Mouse (Mus musculus): ENCODE measurements around the gene Nmt1. TPM values are rescaled to one million over a fixed set of nuclear protein-coding genes. Genes with fewer than 3 reads are reported as not detected.

Nmt1 gene
- polyA plus RNA-seq, 1 experiment, result 101 TPM

- Histone ChIP-seq H3K9ac (ENCODE audit: low read depth, poor library complexity, severe bottlenecking) (peak overlapping the region; percentile 77), H3K4me1 (ENCODE audit: control insufficient read depth, insufficient read depth, low read length) (no peaks in the 10 kb centered on the region), H3K9me3 (replicated peaks; ENCODE audit: control insufficient read depth, insufficient read depth, low read length, poor library complexity, severe bottlenecking) (no peaks in the 10 kb centered on the region), H3K36me3 (ENCODE audit: control insufficient read depth, insufficient read depth, low read length, poor library complexity, severe bottlenecking) (0 out of 2 replicates have a peak, but pooled peaks cover 4% of the 10 kb centered on the region), H3K27me3 (ENCODE audit: control insufficient read depth, insufficient read depth, low read length, poor library complexity, severe bottlenecking) (no peaks in the 10 kb centered on the region), H3K4me3 (ENCODE audit: low read depth, low read length) (peak overlapping the region; percentile 81), H3K27ac (ENCODE audit: insufficient read depth, low read length) (peak overlapping the region; percentile 70)
- no peak for TF ChIP-seq POLR2A (IDR thresholded peaks at IDR 0.05; ENCODE audit: insufficient read depth, low read length)
Measured at GRCm38 (mm10) chr11:103015881-103016825, 11.8 kb upstream of the Nmt1 start.

- H3K4me1 ChIP-seq (ENCODE audit: control insufficient read depth, insufficient read depth, low read length), result no peaks in the 10 kb centered on the region
- H3K27me3 ChIP-seq (ENCODE audit: control insufficient read depth, insufficient read depth, low read length, poor library complexity, severe bottlenecking), result no peaks in the 10 kb centered on the region
- TF ChIP-seq POLR2A (IDR thresholded peaks at IDR 0.05; ENCODE audit: insufficient read depth, low read length) (peak; percentile 47), EP300 (IDR thresholded peaks at IDR 0.05; ENCODE audit: insufficient read depth, low read depth, low read length) (no peak)
- H3K9me3 ChIP-seq (replicated peaks; ENCODE audit: control insufficient read depth, insufficient read depth, low read length, poor library complexity, severe bottlenecking), result no peaks in the 10 kb centered on the region
- peak overlapping the region; percentile 70; the same call in 1 of the 2 replicates for H3K27ac ChIP-seq (ENCODE audit: insufficient read depth, low read length)
- peak overlapping the region; percentile 81 for H3K4me3 ChIP-seq (ENCODE audit: low read depth, low read length)
- H3K36me3 ChIP-seq (ENCODE audit: control insufficient read depth, insufficient read depth, low read length, poor library complexity, severe bottlenecking), result 0 out of 2 replicates have a peak, but pooled peaks cover 4% of the 10 kb centered on the region
- peak overlapping the region; percentile 77 for H3K9ac ChIP-seq (ENCODE audit: low read depth, poor library complexity, severe bottlenecking)
Measured at GRCm38 (mm10) chr11:103016930-103017329, 11.1 kb upstream of the Nmt1 start.

- H3K9me3 ChIP-seq (replicated peaks; ENCODE audit: control insufficient read depth, insufficient read depth, low read length, poor library complexity, severe bottlenecking), result no peaks in the 10 kb centered on the region
- H3K27ac ChIP-seq (ENCODE audit: insufficient read depth, low read length), result no peak overlapping the region
- 0 out of 2 replicates have a peak, but pooled peaks cover 4% of the 10 kb centered on the region for H3K36me3 ChIP-seq (ENCODE audit: control insufficient read depth, insufficient read depth, low read length, poor library complexity, severe bottlenecking)
- TF ChIP-seq EP300 (IDR thresholded peaks at IDR 0.05; ENCODE audit: insufficient read depth, low read depth, low read length) (no peak), CTCF (IDR thresholded peaks at IDR 0.05; ENCODE audit: low read depth, low read length) (no peak), POLR2A (IDR thresholded peaks at IDR 0.05; ENCODE audit: insufficient read depth, low read length) (no peak)
- H3K4me3 ChIP-seq (ENCODE audit: low read depth, low read length), result no peak overlapping the region
- no peaks in the 10 kb centered on the region for H3K4me1 ChIP-seq (ENCODE audit: control insufficient read depth, insufficient read depth, low read length)
- H3K27me3 ChIP-seq (ENCODE audit: control insufficient read depth, insufficient read depth, low read length, poor library complexity, severe bottlenecking), result no peaks in the 10 kb centered on the region
- H3K9ac ChIP-seq (ENCODE audit: low read depth, poor library complexity, severe bottlenecking), result no peak overlapping the region
Measured at GRCm38 (mm10) chr11:103017661-103018060, 10.3 kb upstream of the Nmt1 start.

- H3K4me3 ChIP-seq (ENCODE audit: low read depth, low read length), result no peak overlapping the region
- no peak overlapping the region for H3K9ac ChIP-seq (ENCODE audit: low read depth, poor library complexity, severe bottlenecking)
- no peak for TF ChIP-seq CTCF (IDR thresholded peaks at IDR 0.05; ENCODE audit: low read depth, low read length)
- TF ChIP-seq POLR2A (IDR thresholded peaks at IDR 0.05; ENCODE audit: insufficient read depth, low read length), result no peak
- no peak for TF ChIP-seq EP300 (IDR thresholded peaks at IDR 0.05; ENCODE audit: insufficient read depth, low read depth, low read length)
- no peak overlapping the region for H3K27ac ChIP-seq (ENCODE audit: insufficient read depth, low read length)
- no peaks in the 10 kb centered on the region for H3K9me3 ChIP-seq (replicated peaks; ENCODE audit: control insufficient read depth, insufficient read depth, low read length, poor library complexity, severe bottlenecking)
- H3K36me3 ChIP-seq (ENCODE audit: control insufficient read depth, insufficient read depth, low read length, poor library complexity, severe bottlenecking), result no peaks in the 10 kb centered on the region; the same call in 1 of the 2 replicates
- H3K4me1 ChIP-seq (ENCODE audit: control insufficient read depth, insufficient read depth, low read length), result no peaks in the 10 kb centered on the region
- H3K27me3 ChIP-seq (ENCODE audit: control insufficient read depth, insufficient read depth, low read length, poor library complexity, severe bottlenecking), result no peaks in the 10 kb centered on the region
Measured at GRCm38 (mm10) chr11:103018860-103019259, 9.1 kb upstream of the Nmt1 start.

- no peaks in the 10 kb centered on the region; the same call in 1 of the 2 replicates for H3K36me3 ChIP-seq (ENCODE audit: control insufficient read depth, insufficient read depth, low read length, poor library complexity, severe bottlenecking)
- H3K4me1 ChIP-seq (ENCODE audit: control insufficient read depth, insufficient read depth, low read length), result no peaks in the 10 kb centered on the region
- TF ChIP-seq POLR2A (IDR thresholded peaks at IDR 0.05; ENCODE audit: insufficient read depth, low read length) (no peak), EP300 (IDR thresholded peaks at IDR 0.05; ENCODE audit: insufficient read depth, low read depth, low read length) (no peak), CTCF (IDR thresholded peaks at IDR 0.05; ENCODE audit: low read depth, low read length) (no peak)
- no peak overlapping the region for H3K4me3 ChIP-seq (ENCODE audit: low read depth, low read length)
- no peaks in the 10 kb centered on the region for H3K27me3 ChIP-seq (ENCODE audit: control insufficient read depth, insufficient read depth, low read length, poor library complexity, severe bottlenecking)
- H3K9ac ChIP-seq (ENCODE audit: low read depth, poor library complexity, severe bottlenecking), result no peak overlapping the region
- no peaks in the 10 kb centered on the region for H3K9me3 ChIP-seq (replicated peaks; ENCODE audit: control insufficient read depth, insufficient read depth, low read length, poor library complexity, severe bottlenecking)
- no peak overlapping the region for H3K27ac ChIP-seq (ENCODE audit: insufficient read depth, low read length)
Measured at GRCm38 (mm10) chr11:103019325-103019724, 8.7 kb upstream of the Nmt1 start.

- Histone ChIP-seq H3K27me3 (ENCODE audit: control insufficient read depth, insufficient read depth, low read length, poor library complexity, severe bottlenecking) (no peaks in the 10 kb centered on the region), H3K4me1 (ENCODE audit: control insufficient read depth, insufficient read depth, low read length) (no peaks in the 10 kb centered on the region), H3K4me3 (ENCODE audit: low read depth, low read length) (no peak overlapping the region), H3K36me3 (ENCODE audit: control insufficient read depth, insufficient read depth, low read length, poor library complexity, severe bottlenecking) (no peaks in the 10 kb centered on the region; the same call in 1 of the 2 replicates), H3K9ac (ENCODE audit: low read depth, poor library complexity, severe bottlenecking) (no peak overlapping the region), H3K27ac (ENCODE audit: insufficient read depth, low read length) (no peak overlapping the region), H3K9me3 (replicated peaks; ENCODE audit: control insufficient read depth, insufficient read depth, low read length, poor library complexity, severe bottlenecking) (no peaks in the 10 kb centered on the region)
- no peak for TF ChIP-seq CTCF (IDR thresholded peaks at IDR 0.05; ENCODE audit: low read depth, low read length)
- no peak for TF ChIP-seq EP300 (IDR thresholded peaks at IDR 0.05; ENCODE audit: insufficient read depth, low read depth, low read length)
- no peak for TF ChIP-seq POLR2A (IDR thresholded peaks at IDR 0.05; ENCODE audit: insufficient read depth, low read length)
Measured at GRCm38 (mm10) chr11:103020713-103021335, 7.2 kb upstream of the Nmt1 start.

Measured in ES-Bruce4 (cell line).